Comparison of ENCODE assay signal across 9 mouse cellular contexts in genomic region chr15:103298861-103299616, GRCm38 (mm10). TPM values are rescaled to one million over a fixed set of nuclear protein-coding genes. Genes with fewer than 3 reads are reported as not detected.
DNase-seq lines count a peak whose midpoint lies in the region; ATAC-seq and TF ChIP-seq lines count a peak whose summit lies in the region.
"Had no signal": no experiment of that assay in that cellular context is flagged by ENCODE, and none has a peak within 500 bp of the region (broad histone marks: within the 10 kb centered on the region; RNA-seq: fewer than 3 reads in every experiment).

No protein-coding gene starts in this region.

- H3K27ac ChIP-seq in stomach, embryonic 14.5 days (ENCODE audit: low read length): peak overlapping the region; percentile 90
- H3K27ac ChIP-seq in stomach, postnatal 0 days (replicated peaks): no peak overlapping the region; the same call in 1 of the 2 replicates
- peak overlapping the region; percentile 93 for H3K27ac ChIP-seq in lung, embryonic 15.5 days
- H3K27ac ChIP-seq in stomach, embryonic 16.5 days (ENCODE audit: low read length): peak overlapping the region; percentile 73

- no peak for TF ChIP-seq EP300 in stomach, postnatal 0 days (optimal IDR thresholded peaks at IDR 0.05)

- H3K9ac ChIP-seq in stomach, embryonic 14.5 days (replicated peaks; ENCODE audit: low read depth, low read length): no peak overlapping the region
- H3K9ac ChIP-seq in stomach, postnatal 0 days (ENCODE audit: low read length): no peak overlapping the region
- no peak overlapping the region for H3K9ac ChIP-seq in lung, embryonic 15.5 days
- no peak overlapping the region for H3K9ac ChIP-seq in stomach, embryonic 16.5 days (ENCODE audit: low read length)

- no peak overlapping the region for H3K4me3 ChIP-seq in stomach, embryonic 14.5 days (ENCODE audit: low read depth, low read length)
- H3K4me3 ChIP-seq in stomach, postnatal 0 days (ENCODE audit: low read depth, low read length): no peak overlapping the region
- no peak overlapping the region for H3K4me3 ChIP-seq in lung, embryonic 15.5 days
- H3K4me3 ChIP-seq in stomach, embryonic 16.5 days (replicated peaks; ENCODE audit: low read length): no peak overlapping the region

- ATAC-seq in stomach, embryonic 14.5 days (ENCODE audit: insufficient number of reproducible peaks, insufficient read depth, low FRiP score, low read depth): no peak
- no peak for ATAC-seq in stomach, postnatal 0 days (ENCODE audit: low FRiP score, low TSS enrichment)
- peak; percentile 72 for ATAC-seq in lung, embryonic 15.5 days (ENCODE audit: borderline replicate concordance, extremely low read depth, low FRiP score, low TSS enrichment)
- no peak for ATAC-seq in stomach, embryonic 16.5 days (ENCODE audit: insufficient read depth, low FRiP score)

- H3K36me3 ChIP-seq in stomach, embryonic 14.5 days (ENCODE audit: control insufficient read depth, insufficient read depth, low read length): peaks cover 28% of the 10 kb centered on the region; the same call in 1 of the 2 replicates
- H3K36me3 ChIP-seq in stomach, postnatal 0 days (ENCODE audit: control insufficient read depth, insufficient read depth, low read length): peaks cover 5% of the 10 kb centered on the region
- peaks cover 11% of the 10 kb centered on the region for H3K36me3 ChIP-seq in lung, embryonic 15.5 days
- no peaks in the 10 kb centered on the region for H3K36me3 ChIP-seq in stomach, embryonic 16.5 days (ENCODE audit: control insufficient read depth, insufficient read depth, low read length)

- no peaks in the 10 kb centered on the region for H3K9me3 ChIP-seq in stomach, embryonic 14.5 days (ENCODE audit: control insufficient read depth, low read depth, low read length)
- no peaks in the 10 kb centered on the region for H3K9me3 ChIP-seq in stomach, postnatal 0 days (ENCODE audit: control insufficient read depth, low read length)
- H3K9me3 ChIP-seq in lung, embryonic 15.5 days: no peaks in the 10 kb centered on the region
- H3K9me3 ChIP-seq in stomach, embryonic 16.5 days (replicated peaks; ENCODE audit: control insufficient read depth, low read length): no peaks in the 10 kb centered on the region

- peak; percentile 39 to 74 for DNase-seq in adrenal gland, adult (ENCODE audit: inconsistent age in 2 of 2, low spot score in 1 of 2)
- DNase-seq in adrenal gland, adult 8-10 months: no peak
- DNase-seq in stomach, postnatal 0 days (ENCODE audit: low spot score): no peak
- no peak for DNase-seq in urinary bladder, postnatal 25 days (ENCODE audit: low spot score)
- no peak for DNase-seq in adrenal gland, postnatal 14 days
- DNase-seq: kidney, adult 9 months had no signal

- no peaks in the 10 kb centered on the region for H3K27me3 ChIP-seq in stomach, embryonic 14.5 days (ENCODE audit: control insufficient read depth, insufficient read depth, low read length)
- H3K27me3 ChIP-seq in stomach, postnatal 0 days (ENCODE audit: control insufficient read depth, insufficient read depth, low read length): no peaks in the 10 kb centered on the region
- no peaks in the 10 kb centered on the region for H3K27me3 ChIP-seq in lung, embryonic 15.5 days
- no peaks in the 10 kb centered on the region for H3K27me3 ChIP-seq in stomach, embryonic 16.5 days (ENCODE audit: control insufficient read depth, insufficient read depth, low read length)

- peaks cover 57% of the 10 kb centered on the region for H3K4me1 ChIP-seq in stomach, embryonic 14.5 days (ENCODE audit: control insufficient read depth, insufficient read depth, low read length)
- peaks cover 10% of the 10 kb centered on the region for H3K4me1 ChIP-seq in stomach, postnatal 0 days (replicated peaks; ENCODE audit: control insufficient read depth, insufficient read depth)
- peaks cover 79% of the 10 kb centered on the region for H3K4me1 ChIP-seq in lung, embryonic 15.5 days
- peaks cover 42% of the 10 kb centered on the region for H3K4me1 ChIP-seq in stomach, embryonic 16.5 days (ENCODE audit: control insufficient read depth, insufficient read depth, low read length)

- 65% methylated on average over 5 of the region's 5 CpGs for WGBS in stomach, embryonic 14.5 days
- 69% methylated on average over 5 of the region's 5 CpGs for WGBS in stomach, postnatal 0 days
- WGBS in lung, embryonic 15.5 days: 47% methylated on average over 5 of the region's 5 CpGs
- WGBS in stomach, embryonic 16.5 days: 74% methylated on average over 5 of the region's 5 CpGs

- H3K4me2 ChIP-seq in stomach, embryonic 14.5 days (replicated peaks; ENCODE audit: low read depth, low read length): no peak overlapping the region
- H3K4me2 ChIP-seq in stomach, postnatal 0 days (replicated peaks; ENCODE audit: low read depth): no peak overlapping the region
- no peak overlapping the region for H3K4me2 ChIP-seq in lung, embryonic 15.5 days
- H3K4me2 ChIP-seq in stomach, embryonic 16.5 days (ENCODE audit: low read depth, low read length): no peak overlapping the region

- TF ChIP-seq CTCF in stomach, postnatal 0 days (IDR thresholded peaks at IDR 0.05; ENCODE audit: low read depth): no peak

RNA-seq across cellular contexts. Expression of gene Gpr84, which starts 11.4 kb away (rescaled TPM):
- not detected for total RNA-seq in adrenal gland, adult 8-10 months (2022)
- polyA plus RNA-seq in stomach, embryonic 14.5 days (2014; fragmentation: Nextera tagmentation; extraction: Ambion mirVana): 0.24 and 0.46 TPM in 2 replicates
- 0.30 and 0.46 TPM in 2 replicates for polyA plus RNA-seq in stomach, postnatal 0 days (2015; fragmentation: Nextera tagmentation; extraction: Ambion mirVana)
- polyA plus RNA-seq in lung, embryonic 15.5 days (2015; fragmentation: Nextera tagmentation; extraction: Ambion mirVana): 0.29 and 0.36 TPM in 2 replicates
- 0.15 and 0.59 TPM in 2 replicates for polyA plus RNA-seq in stomach, embryonic 16.5 days (2015; fragmentation: Nextera tagmentation; extraction: Ambion mirVana)
- not detected in 2 replicates for total RNA-seq in adrenal gland, postnatal 14 days (2021)

RNA-seq across cellular contexts. Expression of gene Copz1, which starts 26.5 kb away (rescaled TPM):
- 100 to 1,000 TPM; 156 to 167 (median 161) TPM for total RNA-seq in adrenal gland, adult 8-10 months (2022)
- 281 and 289 TPM in 2 replicates for polyA plus RNA-seq in stomach, embryonic 14.5 days (2014; fragmentation: Nextera tagmentation; extraction: Ambion mirVana)
- 159 and 168 TPM in 2 replicates for polyA plus RNA-seq in stomach, postnatal 0 days (2015; fragmentation: Nextera tagmentation; extraction: Ambion mirVana)
- polyA plus RNA-seq in lung, embryonic 15.5 days (2015; fragmentation: Nextera tagmentation; extraction: Ambion mirVana): 287 and 293 TPM in 2 replicates
- polyA plus RNA-seq in stomach, embryonic 16.5 days (2015; fragmentation: Nextera tagmentation; extraction: Ambion mirVana): 265 and 272 TPM in 2 replicates
- 118 and 125 TPM in 2 replicates for total RNA-seq in adrenal gland, postnatal 14 days (2021)

RNA-seq across cellular contexts. Expression of gene Nfe2, which starts 40.8 kb away (rescaled TPM):
- under 1 TPM in 3 of 4 experiments, not detected in 1; 0.24 to 0.44 (median 0.37) TPM for total RNA-seq in adrenal gland, adult 8-10 months (2022)
- polyA plus RNA-seq in stomach, embryonic 14.5 days (2014; fragmentation: Nextera tagmentation; extraction: Ambion mirVana): 1.9 and 2.0 TPM in 2 replicates
- polyA plus RNA-seq in stomach, postnatal 0 days (2015; fragmentation: Nextera tagmentation; extraction: Ambion mirVana): 0.50 and 0.70 TPM in 2 replicates
- polyA plus RNA-seq in lung, embryonic 15.5 days (2015; fragmentation: Nextera tagmentation; extraction: Ambion mirVana): 3.6 and 4.7 TPM in 2 replicates
- 8.7 and 11.1 TPM in 2 replicates for polyA plus RNA-seq in stomach, embryonic 16.5 days (2015; fragmentation: Nextera tagmentation; extraction: Ambion mirVana)
- 1.0 and 4.7 TPM in 2 replicates for total RNA-seq in adrenal gland, postnatal 14 days (2021)

RNA-seq across cellular contexts. Expression of gene Zfp385a, which starts 40.9 kb away (rescaled TPM):
- total RNA-seq in adrenal gland, adult 8-10 months (2022): 10 to 100 TPM; 13.4 to 21.9 (median 19.1) TPM
- polyA plus RNA-seq in stomach, embryonic 14.5 days (2014; fragmentation: Nextera tagmentation; extraction: Ambion mirVana): 11.1 and 11.7 TPM in 2 replicates
- polyA plus RNA-seq in stomach, postnatal 0 days (2015; fragmentation: Nextera tagmentation; extraction: Ambion mirVana): 6.0 and 7.4 TPM in 2 replicates
- polyA plus RNA-seq in lung, embryonic 15.5 days (2015; fragmentation: Nextera tagmentation; extraction: Ambion mirVana): 7.7 and 9.0 TPM in 2 replicates
- 6.9 and 7.0 TPM in 2 replicates for polyA plus RNA-seq in stomach, embryonic 16.5 days (2015; fragmentation: Nextera tagmentation; extraction: Ambion mirVana)
- total RNA-seq in adrenal gland, postnatal 14 days (2021): 18.7 and 19.9 TPM in 2 replicates

RNA-seq across cellular contexts. Expression of gene Hnrnpa1, which starts 58.8 kb away (rescaled TPM):
- 100 to 1,000 TPM; 151 to 278 (median 211) TPM for total RNA-seq in adrenal gland, adult 8-10 months (2022)
- 852 and 906 TPM in 2 replicates for polyA plus RNA-seq in stomach, embryonic 14.5 days (2014; fragmentation: Nextera tagmentation; extraction: Ambion mirVana)
- polyA plus RNA-seq in stomach, postnatal 0 days (2015; fragmentation: Nextera tagmentation; extraction: Ambion mirVana): 236 and 251 TPM in 2 replicates
- 860 and 895 TPM in 2 replicates for polyA plus RNA-seq in lung, embryonic 15.5 days (2015; fragmentation: Nextera tagmentation; extraction: Ambion mirVana)
- polyA plus RNA-seq in stomach, embryonic 16.5 days (2015; fragmentation: Nextera tagmentation; extraction: Ambion mirVana): 525 and 529 TPM in 2 replicates
- total RNA-seq in adrenal gland, postnatal 14 days (2021): 273 and 322 TPM in 2 replicates

Comparison
In these comparisons a context has a peak if more than half of its experiments do, and no peak if none do; other contexts are left out.
1. DNase-seq: peak in adrenal gland, adult (2 of 2); none in adrenal gland, adult 8-10 months (single experiment), stomach, postnatal 0 days (single experiment), urinary bladder, postnatal 25 days (single experiment) and adrenal gland, postnatal 14 days (single experiment).